Mouse (Mus musculus): ENCODE data around the gene Arhgap10.
A peak's percentile ranks its signal among the peaks of the same experiment; 100 is the strongest.

The Arhgap10 gene

DNA sequence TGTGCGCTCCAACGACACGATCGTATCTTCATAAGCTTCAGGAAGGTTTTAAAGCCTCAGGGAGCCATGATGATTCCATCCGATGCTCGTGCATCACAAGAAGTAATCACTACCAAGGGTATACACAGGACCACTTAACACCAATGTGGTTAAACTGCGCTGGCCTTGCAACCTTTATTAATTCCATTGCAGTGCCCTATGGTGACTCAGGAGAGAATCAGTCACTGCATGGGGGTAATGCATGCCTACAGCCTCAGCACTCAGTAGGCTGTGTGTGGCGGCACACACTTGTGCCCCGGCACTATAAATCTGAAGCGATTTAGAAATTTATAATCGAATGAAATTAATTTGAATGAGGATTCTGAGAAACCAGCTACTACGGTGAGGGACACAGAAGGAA, 71.5 kb downstream of the Arhgap10 start:
- DNase-seq (ENCODE audit: low read depth in 1 of 2, low spot score in 2 of 2) = no peak

- no peak for DNase-seq (ENCODE audit: low read depth in 1 of 2, low spot score in 2 of 2)
Measured at GRCm38 (mm10) chr8:77445642-77446041, 72.1 kb downstream of the Arhgap10 start.

DNA sequence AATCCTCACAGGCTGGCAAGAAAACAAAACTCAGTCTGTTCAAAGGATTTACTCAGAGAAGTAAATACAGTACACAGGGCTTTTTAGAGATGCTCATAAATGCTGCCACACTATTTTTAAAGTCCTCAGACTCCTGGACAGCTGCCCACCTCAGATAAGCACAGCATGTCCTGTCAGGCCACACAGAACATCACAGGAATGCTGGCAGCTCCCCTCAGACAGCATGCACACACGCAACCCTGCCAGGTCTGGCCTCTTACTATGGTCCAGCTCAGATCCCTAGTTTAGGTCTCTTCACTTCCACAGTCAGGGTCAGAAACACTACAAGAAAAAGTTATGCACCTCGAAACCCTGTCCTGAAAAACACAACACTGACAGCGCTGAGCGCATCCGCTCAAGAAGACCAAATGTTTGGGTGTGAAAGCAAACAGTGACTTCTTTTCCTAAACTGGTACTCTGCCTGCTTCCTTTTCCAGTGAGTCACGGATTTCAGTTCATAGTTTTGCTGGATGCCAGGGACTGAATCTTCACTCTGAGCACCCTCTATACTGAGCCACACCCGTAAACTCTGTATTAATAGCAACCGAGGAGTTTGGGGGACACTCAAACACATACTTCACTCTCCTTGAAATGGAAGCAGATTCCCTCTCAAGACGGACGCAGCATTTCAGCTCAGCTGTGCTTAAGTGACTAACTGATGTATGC, 73.4 kb downstream of the Arhgap10 start:
- DNase-seq (ENCODE audit: low read depth in 1 of 2, low spot score in 2 of 2) = no peak

- DNase-seq (ENCODE audit: low read depth in 1 of 2, low spot score in 2 of 2) = peak in 1 of 2 experiments; percentile 21
Measured at GRCm38 (mm10) chr8:77442452-77442851, 75.3 kb downstream of the Arhgap10 start.

DNA sequence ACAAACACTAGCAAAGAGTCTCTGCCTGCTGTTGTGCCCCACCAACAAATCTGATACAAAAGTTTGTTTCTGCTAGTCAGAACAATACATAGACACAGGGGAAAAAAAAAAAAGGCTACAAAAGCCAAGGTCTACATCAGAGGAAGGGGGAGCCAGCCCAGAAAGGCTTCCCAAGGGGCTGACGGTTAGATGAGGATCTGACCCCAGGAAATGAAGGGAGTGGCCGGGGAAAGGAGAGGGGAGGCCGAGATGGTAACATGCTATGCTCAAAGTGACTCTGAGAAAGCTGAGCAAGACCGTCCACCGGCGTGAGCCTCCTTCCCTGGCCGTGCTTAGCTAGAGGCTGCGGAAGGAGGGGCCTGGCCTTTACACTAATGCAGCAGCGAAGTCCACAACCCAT, 76.8 kb downstream of the Arhgap10 start:
- DNase-seq (ENCODE audit: low read depth in 1 of 2, low spot score in 2 of 2) = no peak

- no peak for DNase-seq (ENCODE audit: low read depth in 1 of 2, low spot score in 2 of 2)
Measured at GRCm38 (mm10) chr8:77440324-77440880, 77.4 kb downstream of the Arhgap10 start.

DNA sequence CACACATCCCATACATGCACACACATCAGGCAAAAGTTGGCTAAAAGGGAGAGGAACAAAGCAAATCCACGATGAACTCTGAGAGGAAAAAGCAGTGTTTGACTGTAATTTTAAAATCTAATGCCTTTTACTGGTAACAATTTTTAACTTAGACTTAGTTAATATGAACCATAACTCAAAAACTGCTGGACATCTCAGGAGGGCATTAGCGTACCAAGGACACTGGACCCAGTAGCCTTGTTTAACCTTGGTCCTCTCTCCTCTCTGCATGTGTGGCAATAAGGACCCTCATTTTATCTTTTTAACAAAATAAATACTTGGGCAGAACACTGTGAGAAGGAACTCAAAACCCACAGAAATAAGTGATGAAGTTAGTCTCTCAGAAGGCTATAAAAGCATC, 78.1 kb downstream of the Arhgap10 start:
- no peak for DNase-seq (ENCODE audit: low read depth in 1 of 2, low spot score in 2 of 2)

DNA sequence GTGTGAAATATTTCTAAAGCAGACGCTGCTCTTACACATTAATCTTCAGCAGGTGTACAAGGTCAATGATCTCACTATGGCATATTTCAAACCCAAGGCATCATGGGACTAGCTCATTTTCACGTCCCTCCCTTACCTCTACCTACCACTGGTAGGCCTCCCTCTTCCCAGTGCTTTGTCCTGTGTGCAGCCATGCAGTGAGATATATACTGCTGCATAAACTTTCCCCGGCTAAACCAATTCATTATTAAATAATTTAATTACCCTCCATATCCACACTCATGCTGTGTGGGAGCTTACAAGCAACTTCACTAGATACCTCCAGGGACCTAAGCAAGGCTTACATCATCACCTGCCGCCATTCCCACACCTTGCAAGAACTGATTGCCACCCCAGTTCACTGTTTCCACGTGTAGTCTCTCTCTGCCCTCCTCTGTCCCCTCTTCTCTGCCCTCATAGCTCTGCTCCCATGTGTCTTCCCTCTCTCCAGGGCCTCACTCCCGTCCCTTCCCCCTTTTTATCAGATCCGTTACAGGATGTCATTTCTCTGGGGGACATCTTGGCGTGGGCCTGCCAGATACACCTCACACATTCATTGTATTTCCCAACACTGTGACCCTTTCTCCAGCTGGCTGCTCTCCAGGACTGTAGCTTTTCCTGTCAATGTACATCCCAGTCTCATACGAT, 79.8 kb downstream of the Arhgap10 start:
- DNase-seq (ENCODE audit: low read depth in 1 of 2, low spot score in 2 of 2) = no peak

GRCm38 (mm10) chr8:77436013-77436990, 81.5 kb downstream of the Arhgap10 start:
- no peak for DNase-seq (ENCODE audit: low read depth in 1 of 2, low spot score in 2 of 2)

GRCm38 (mm10) chr8:77433221-77433620, 84.5 kb downstream of the Arhgap10 start:
- no peak for DNase-seq (ENCODE audit: low read depth in 1 of 2, low spot score in 2 of 2)

DNA sequence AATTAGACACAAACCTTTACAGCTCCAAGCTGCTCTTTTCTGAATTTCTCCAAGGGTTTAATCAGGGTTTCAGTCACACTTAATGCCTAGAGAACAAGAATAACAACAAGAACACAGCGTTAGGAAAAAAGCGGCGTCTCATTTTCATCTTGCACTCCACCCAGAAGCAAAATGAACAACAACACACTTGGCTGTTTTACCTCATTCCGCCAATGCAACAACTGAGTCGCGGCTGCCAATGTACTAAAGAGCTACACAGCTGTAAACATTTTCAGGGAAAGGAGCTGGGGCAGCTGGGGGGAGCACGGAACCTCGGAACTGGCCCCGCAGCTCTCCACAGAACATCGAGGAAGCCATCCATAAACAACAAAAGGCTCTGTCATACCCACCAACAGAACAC, 85.0 kb downstream of the Arhgap10 start:
- no peak for DNase-seq (ENCODE audit: low read depth in 1 of 2, low spot score in 2 of 2)

- DNase-seq (ENCODE audit: low read depth in 1 of 2, low spot score in 2 of 2) = no peak
Measured at GRCm38 (mm10) chr8:77428420-77428819, 89.3 kb downstream of the Arhgap10 start.

DNA sequence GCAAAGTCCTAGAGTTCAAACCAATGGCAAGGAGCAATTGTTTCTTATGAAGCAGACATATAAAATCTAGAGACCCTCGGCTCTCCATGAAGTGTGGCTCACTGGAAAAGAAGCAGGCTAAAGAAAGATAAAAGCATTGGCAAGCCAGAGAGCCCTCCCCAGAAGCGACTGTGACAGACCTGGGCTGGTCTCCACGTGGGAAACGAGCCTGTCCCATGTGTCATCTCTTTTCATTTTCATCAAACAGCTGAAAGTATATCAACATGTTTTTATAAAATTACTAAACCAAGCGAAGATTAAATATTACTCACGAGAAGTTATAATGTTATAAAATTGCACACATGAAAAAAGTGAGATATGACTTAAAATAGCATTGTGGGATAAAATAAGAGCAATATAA, 89.7 kb downstream of the Arhgap10 start:
- no peak for DNase-seq (ENCODE audit: low read depth in 1 of 2, low spot score in 2 of 2)

DNA sequence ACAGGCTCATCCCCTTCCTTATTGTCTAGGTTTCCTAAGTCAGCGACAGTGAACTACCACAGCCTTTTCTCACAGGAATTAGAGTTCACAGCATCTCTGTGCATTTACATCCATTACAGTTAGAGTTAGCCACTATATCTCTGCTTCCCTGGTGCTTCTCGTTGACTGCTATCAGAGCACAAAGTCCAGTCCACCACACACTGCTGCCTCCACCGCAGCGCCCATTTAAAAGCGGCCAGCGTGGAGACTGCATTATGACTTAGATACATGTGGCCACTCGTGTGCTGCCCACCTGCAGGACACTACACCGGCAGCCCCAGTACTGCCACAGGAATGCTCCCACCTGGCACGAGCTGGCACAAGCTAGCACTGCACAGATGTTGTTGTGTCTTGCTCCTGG, 90.3 kb downstream of the Arhgap10 start:
- no peak for DNase-seq (ENCODE audit: low read depth in 1 of 2, low spot score in 2 of 2)

DNA sequence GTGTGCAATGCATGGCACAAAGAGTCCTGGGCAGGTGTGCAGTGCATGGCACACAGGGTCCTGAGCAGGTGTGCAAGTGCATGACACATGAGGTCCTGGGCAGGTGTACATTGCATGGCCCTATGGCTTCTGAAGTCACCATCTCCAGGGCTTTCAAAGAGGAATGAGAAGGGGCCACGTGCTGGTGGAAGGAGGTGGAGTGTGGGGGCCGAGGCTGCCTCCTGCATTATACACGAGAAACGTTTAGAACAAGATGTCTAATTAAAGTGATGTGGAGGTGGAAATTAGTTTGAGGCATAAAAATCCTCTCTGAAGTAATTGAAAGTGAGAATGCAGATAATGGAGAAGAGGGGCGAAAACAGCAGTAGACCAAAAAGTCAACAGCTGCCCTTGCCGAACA, 93.9 kb downstream of the Arhgap10 start:
- no peak for DNase-seq (ENCODE audit: low read depth in 1 of 2, low spot score in 2 of 2)

DNA sequence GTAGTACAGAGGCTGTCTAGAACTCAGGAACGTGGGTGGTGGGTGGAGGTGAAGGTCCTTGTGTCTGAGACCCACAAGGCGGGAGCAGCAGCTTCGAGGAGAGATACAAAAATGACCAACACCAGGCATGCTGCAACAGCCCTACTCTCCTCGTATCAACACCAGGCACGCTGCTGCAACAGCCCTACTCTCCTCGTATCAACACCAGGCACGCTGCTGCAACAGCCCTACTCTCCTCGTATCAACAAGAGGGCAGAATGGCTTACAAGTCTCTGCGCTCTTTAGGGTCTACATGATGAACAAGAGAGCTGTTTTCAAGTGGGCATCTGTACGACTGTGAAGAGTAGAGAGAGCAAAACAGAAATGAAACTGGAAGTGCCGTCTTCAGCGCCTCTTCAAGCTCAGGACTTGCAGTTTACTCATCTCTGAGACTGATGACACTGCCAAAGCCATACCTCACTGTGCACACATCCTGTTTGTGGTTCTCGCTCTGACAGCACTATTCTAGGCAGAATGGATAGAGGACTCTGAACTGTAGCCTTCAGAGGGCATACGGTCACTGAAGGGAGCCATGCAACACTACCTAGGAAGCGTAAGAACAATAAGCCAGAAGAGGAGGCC, 95.0 kb downstream of the Arhgap10 start:
- peak in 1 of 2 experiments; percentile 11 for DNase-seq (ENCODE audit: low read depth in 1 of 2, low spot score in 2 of 2)

- DNase-seq (ENCODE audit: low read depth in 1 of 2, low spot score in 2 of 2) = no peak
Measured at GRCm38 (mm10) chr8:77421596-77421995, 96.2 kb downstream of the Arhgap10 start.

- peak; percentile 11 to 40 for DNase-seq (ENCODE audit: low read depth in 1 of 2, low spot score in 2 of 2)
Measured at GRCm38 (mm10) chr8:77419731-77420130, 98.0 kb downstream of the Arhgap10 start.

DNA sequence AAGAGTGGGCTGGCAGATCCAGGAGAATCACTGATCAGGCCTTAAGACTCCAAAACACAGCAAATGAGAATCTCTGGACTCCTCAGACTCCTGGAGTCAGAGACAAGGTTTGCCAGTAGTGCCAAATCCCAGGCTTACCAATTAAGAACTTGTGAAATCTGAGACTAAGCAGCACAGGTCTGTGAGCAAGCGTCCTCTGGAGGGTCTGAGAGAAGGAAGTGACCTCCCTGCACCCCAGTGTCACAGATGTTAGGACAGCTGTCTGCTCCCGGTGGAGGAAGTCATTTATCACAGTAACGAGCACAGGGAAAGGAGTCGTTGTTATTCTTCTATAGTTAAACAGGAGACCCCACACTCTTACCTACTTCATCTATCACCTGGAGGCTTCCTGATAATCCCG, 101.0 kb downstream of the Arhgap10 start:
- DNase-seq (ENCODE audit: low read depth in 1 of 2, low spot score in 2 of 2) = no peak

DNA sequence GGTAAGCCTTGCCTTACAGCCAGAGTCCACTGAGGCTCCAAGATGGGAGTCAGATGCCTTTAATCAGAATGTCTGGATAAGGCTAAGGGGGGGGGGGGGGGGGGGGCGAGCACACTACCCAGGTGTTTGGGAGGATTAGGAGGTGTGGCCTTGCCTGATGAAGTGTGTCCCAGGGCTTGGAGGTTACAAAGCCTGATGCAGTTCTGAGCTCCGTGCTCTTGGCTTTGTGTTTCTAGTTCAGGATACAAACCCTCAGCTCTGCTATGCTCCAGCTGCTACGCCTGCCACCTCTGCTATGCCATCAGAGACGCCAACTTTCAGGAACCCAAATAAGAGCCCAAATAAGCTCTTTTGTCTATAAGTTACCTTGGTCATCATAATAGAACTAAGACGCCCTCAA, 101.7 kb downstream of the Arhgap10 start:
- no peak for DNase-seq (ENCODE audit: low read depth in 1 of 2, low spot score in 2 of 2)

DNA sequence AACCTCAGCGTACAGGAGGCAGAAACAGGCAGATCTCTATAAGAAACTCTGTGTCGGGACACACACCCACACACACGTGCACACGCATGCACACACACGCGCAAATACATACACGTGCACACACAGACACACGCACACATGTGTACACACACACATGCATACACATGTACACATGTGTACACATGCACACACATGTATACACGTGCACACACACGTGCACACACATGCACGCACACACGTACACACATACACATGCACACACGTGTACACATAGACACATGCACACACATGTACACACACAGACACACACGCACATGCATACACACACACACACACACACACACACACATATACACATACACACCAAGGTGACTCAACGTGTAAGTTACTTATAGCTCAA, 106.5 kb downstream of the Arhgap10 start:
- no peak for DNase-seq (ENCODE audit: low read depth in 1 of 2, low spot score in 2 of 2)

Measured in monocyte, adult 2 months (primary cell).